Mouse (Mus musculus) kidney, adult 9 months (tissue): ENCODE measurements around the gene Adcy1.

ENCODE experiments used
- DNase-seq: peaks from one replicate; pipeline ENCODE4 v3.0.0; 2022

Gene Adcy1

GRCm38 (mm10) chr11:7226810-7227550 lies 163.7 kb downstream of the Adcy1 start:
- DNase-seq: no peak

GRCm38 (mm10) chr11:7228107-7228506 lies 164.8 kb downstream of the Adcy1 start:
- no peak for DNase-seq
